Mouse (Mus musculus): ENCODE data around the gene Rnase13. TPM values are rescaled to one million over a fixed set of nuclear protein-coding genes. Genes with fewer than 3 reads are reported as not detected.

The Rnase13 gene
- not detected in 2 replicates for polyA plus RNA-seq (2014; fragmentation: Nextera tagmentation; extraction: Ambion mirVana)

DNA sequence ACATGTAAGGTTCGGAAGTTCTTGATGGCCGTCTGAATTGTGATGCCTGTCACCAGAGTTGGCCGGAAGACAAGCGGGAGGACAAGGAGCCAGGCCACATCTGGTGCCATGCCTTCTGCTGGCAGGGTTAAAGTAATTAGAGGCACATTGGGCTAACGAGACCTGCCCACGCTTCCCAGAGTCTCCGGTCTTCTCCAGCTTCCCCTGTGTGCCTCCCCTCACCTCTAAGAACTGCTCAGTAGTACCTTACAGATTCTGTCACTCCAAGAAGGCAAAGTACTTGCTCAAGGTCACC lies at the start of gene Rnase13:
Gene Rnase13, minus strand, starts transcription at position 203 of the 295 bp plus-strand sequence.
- no peaks in the 10 kb centered on the region for H3K9me3 ChIP-seq (replicated peaks; ENCODE audit: control insufficient read depth, low read length)
- DNase-seq (ENCODE audit: low spot score) (no peak), ATAC-seq (no peak)
- H3K9ac ChIP-seq (ENCODE audit: low read length): no peak within 1 kb of the TSS
- no peaks in the 10 kb centered on the region for H3K36me3 ChIP-seq (ENCODE audit: control insufficient read depth, insufficient read depth, low read length)
- no peaks in the 10 kb centered on the region for H3K4me1 ChIP-seq (ENCODE audit: control insufficient read depth, insufficient read depth, low read length)
- WGBS: 62% methylated on average over 7 of the region's 7 CpGs
- no peak within 1 kb of the TSS for H3K4me2 ChIP-seq (ENCODE audit: low read length)
- H3K27me3 ChIP-seq (replicated peaks; ENCODE audit: control insufficient read depth, insufficient read depth, low read length): no peaks in the 10 kb centered on the region
- no peak within 1 kb of the TSS for H3K4me3 ChIP-seq (ENCODE audit: low read depth, low read length)
- no peak within 1 kb of the TSS for H3K27ac ChIP-seq (ENCODE audit: low read depth, low read length)

DNA sequence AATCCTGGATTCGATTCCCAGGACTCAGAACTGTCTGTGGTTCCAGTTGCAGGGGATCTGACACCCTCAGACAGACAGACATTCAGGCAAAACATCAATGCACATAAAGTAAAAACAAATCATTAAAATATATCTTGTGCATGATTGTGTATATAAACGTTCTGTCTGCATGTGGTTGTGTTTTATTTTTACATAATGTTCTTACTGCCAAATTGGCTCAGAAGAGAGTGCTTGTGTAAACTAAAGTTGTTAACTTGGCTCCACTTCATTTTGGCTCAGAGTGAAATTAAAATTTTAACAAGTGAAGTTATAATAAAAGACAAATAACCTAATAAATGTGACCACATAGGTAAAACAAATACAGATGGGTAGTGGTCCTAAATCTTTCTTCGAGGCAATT lies 44.8 kb upstream of the Rnase13 start:
- no peaks in the 10 kb centered on the region for H3K4me1 ChIP-seq (ENCODE audit: control insufficient read depth, insufficient read depth, low read length)
- H3K4me2 ChIP-seq (ENCODE audit: low read length): no peak overlapping the region
- ATAC-seq (no peak), DNase-seq (ENCODE audit: low spot score) (peak; percentile 24)
- no peaks in the 10 kb centered on the region for H3K27me3 ChIP-seq (replicated peaks; ENCODE audit: control insufficient read depth, insufficient read depth, low read length)
- 81% methylated on average over 3 of the region's 3 CpGs for WGBS
- H3K9me3 ChIP-seq (replicated peaks; ENCODE audit: control insufficient read depth, low read length): no peaks in the 10 kb centered on the region
- H3K27ac ChIP-seq (ENCODE audit: low read depth, low read length): no peak overlapping the region
- H3K36me3 ChIP-seq (ENCODE audit: control insufficient read depth, insufficient read depth, low read length): no peaks in the 10 kb centered on the region
- H3K9ac ChIP-seq (ENCODE audit: low read length): no peak overlapping the region
- no peak overlapping the region for H3K4me3 ChIP-seq (ENCODE audit: low read depth, low read length)

GRCm38 (mm10) chr14:51960316-51960715 lies 37.7 kb upstream of the Rnase13 start:
- Histone ChIP-seq H3K36me3 (ENCODE audit: control insufficient read depth, insufficient read depth, low read length) (no peaks in the 10 kb centered on the region), H3K27ac (ENCODE audit: low read depth, low read length) (no peak overlapping the region), H3K4me2 (ENCODE audit: low read length) (no peak overlapping the region), H3K27me3 (replicated peaks; ENCODE audit: control insufficient read depth, insufficient read depth, low read length) (no peaks in the 10 kb centered on the region), H3K9me3 (replicated peaks; ENCODE audit: control insufficient read depth, low read length) (no peaks in the 10 kb centered on the region), H3K4me1 (ENCODE audit: control insufficient read depth, insufficient read depth, low read length) (no peaks in the 10 kb centered on the region), H3K4me3 (ENCODE audit: low read depth, low read length) (no peak overlapping the region), H3K9ac (ENCODE audit: low read length) (no peak overlapping the region)
- DNase-seq (ENCODE audit: low spot score) (no peak), ATAC-seq (no peak)
- WGBS: 89% methylated on average over 2 of the region's 2 CpGs

DNA sequence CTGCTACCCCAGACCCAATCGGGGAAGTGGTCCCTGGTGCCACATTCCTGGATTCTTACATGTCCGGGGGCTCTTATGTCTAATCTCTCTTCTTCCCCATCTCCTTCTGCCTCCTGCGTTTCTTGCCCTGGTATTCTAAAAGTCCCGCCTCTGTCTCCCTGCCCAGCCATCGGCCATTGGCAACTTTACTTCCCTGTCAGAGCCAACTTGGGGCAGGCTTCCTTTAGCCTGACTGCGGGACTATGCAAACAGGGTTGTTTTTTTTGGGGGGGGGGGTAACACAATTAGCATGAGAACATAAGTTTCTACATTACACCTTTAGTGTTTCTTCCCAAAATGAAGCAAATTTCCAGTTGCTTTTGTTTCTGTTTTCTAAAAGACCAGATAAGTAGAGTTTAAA lies 20.8 kb upstream of the Rnase13 start:
- H3K4me2 ChIP-seq (ENCODE audit: low read length): no peak overlapping the region
- H3K9me3 ChIP-seq (replicated peaks; ENCODE audit: control insufficient read depth, low read length): no peaks in the 10 kb centered on the region
- H3K27me3 ChIP-seq (replicated peaks; ENCODE audit: control insufficient read depth, insufficient read depth, low read length): no peaks in the 10 kb centered on the region
- no peak overlapping the region for H3K27ac ChIP-seq (ENCODE audit: low read depth, low read length)
- DNase-seq (ENCODE audit: low spot score): no peak
- H3K36me3 ChIP-seq (ENCODE audit: control insufficient read depth, insufficient read depth, low read length): no peaks in the 10 kb centered on the region
- H3K9ac ChIP-seq (ENCODE audit: low read length): no peak overlapping the region
- no peak for ATAC-seq
- H3K4me3 ChIP-seq (ENCODE audit: low read depth, low read length): no peak overlapping the region
- 85% methylated on average over 6 of the region's 6 CpGs for WGBS
- H3K4me1 ChIP-seq (ENCODE audit: control insufficient read depth, insufficient read depth, low read length): no peaks in the 10 kb centered on the region

DNA sequence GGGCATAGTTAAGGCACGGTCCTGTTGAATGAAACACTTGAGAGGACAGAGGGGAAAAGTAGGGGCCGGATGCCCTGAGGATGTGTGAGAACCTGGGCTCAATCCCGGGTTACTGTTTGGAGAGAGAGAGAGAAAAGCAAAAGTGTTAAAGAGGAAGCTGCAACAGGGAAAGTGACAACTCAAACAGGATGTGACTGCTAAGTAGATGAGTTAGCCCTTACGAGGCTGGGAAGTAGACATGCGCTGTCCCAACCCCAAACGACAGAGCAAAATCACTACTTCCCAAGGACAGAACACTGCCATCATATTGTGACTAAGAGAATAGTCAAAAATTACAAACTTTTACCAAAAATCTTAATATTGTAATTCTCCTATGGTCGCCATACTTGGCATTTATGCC lies 19.7 kb upstream of the Rnase13 start:
- no peak overlapping the region for H3K4me2 ChIP-seq (ENCODE audit: low read length)
- H3K36me3 ChIP-seq (ENCODE audit: control insufficient read depth, insufficient read depth, low read length): no peaks in the 10 kb centered on the region
- no peak overlapping the region for H3K27ac ChIP-seq (ENCODE audit: low read depth, low read length)
- H3K27me3 ChIP-seq (replicated peaks; ENCODE audit: control insufficient read depth, insufficient read depth, low read length): no peaks in the 10 kb centered on the region
- no peak for ATAC-seq
- WGBS: 78% methylated on average over 7 of the region's 7 CpGs
- no peaks in the 10 kb centered on the region for H3K9me3 ChIP-seq (replicated peaks; ENCODE audit: control insufficient read depth, low read length)
- H3K4me1 ChIP-seq (ENCODE audit: control insufficient read depth, insufficient read depth, low read length): no peaks in the 10 kb centered on the region
- no peak for DNase-seq (ENCODE audit: low spot score)
- no peak overlapping the region for H3K4me3 ChIP-seq (ENCODE audit: low read depth, low read length)
- H3K9ac ChIP-seq (ENCODE audit: low read length): no peak overlapping the region

GRCm38 (mm10) chr14:51941577-51941976 lies 19.0 kb upstream of the Rnase13 start:
- ATAC-seq (no peak), DNase-seq (ENCODE audit: low spot score) (no peak)
- no peak overlapping the region for H3K4me3 ChIP-seq (ENCODE audit: low read depth, low read length)
- no peaks in the 10 kb centered on the region for H3K4me1 ChIP-seq (ENCODE audit: control insufficient read depth, insufficient read depth, low read length)
- H3K27ac ChIP-seq (ENCODE audit: low read depth, low read length): no peak overlapping the region
- no peaks in the 10 kb centered on the region for H3K9me3 ChIP-seq (replicated peaks; ENCODE audit: control insufficient read depth, low read length)
- no peaks in the 10 kb centered on the region for H3K27me3 ChIP-seq (replicated peaks; ENCODE audit: control insufficient read depth, insufficient read depth, low read length)
- WGBS: 50% methylated on average over 9 of the region's 9 CpGs
- H3K4me2 ChIP-seq (ENCODE audit: low read length): no peak overlapping the region
- no peak overlapping the region for H3K9ac ChIP-seq (ENCODE audit: low read length)
- H3K36me3 ChIP-seq (ENCODE audit: control insufficient read depth, insufficient read depth, low read length): no peaks in the 10 kb centered on the region

- H3K36me3 ChIP-seq (ENCODE audit: control insufficient read depth, insufficient read depth, low read length): no peaks in the 10 kb centered on the region
- H3K9me3 ChIP-seq (replicated peaks; ENCODE audit: control insufficient read depth, low read length): no peaks in the 10 kb centered on the region
- H3K4me2 ChIP-seq (ENCODE audit: low read length): no peak overlapping the region
- no peak overlapping the region for H3K4me3 ChIP-seq (ENCODE audit: low read depth, low read length)
- no peak for ATAC-seq
- no peak overlapping the region for H3K27ac ChIP-seq (ENCODE audit: low read depth, low read length)
- H3K27me3 ChIP-seq (replicated peaks; ENCODE audit: control insufficient read depth, insufficient read depth, low read length): no peaks in the 10 kb centered on the region
- no peaks in the 10 kb centered on the region for H3K4me1 ChIP-seq (ENCODE audit: control insufficient read depth, insufficient read depth, low read length)
- 40% methylated on average over 8 of the region's 8 CpGs for WGBS
- no peak overlapping the region for H3K9ac ChIP-seq (ENCODE audit: low read length)
- no peak for DNase-seq (ENCODE audit: low spot score)
Observed at GRCm38 (mm10) chr14:51940944-51941560, 18.5 kb upstream of the Rnase13 start.

DNA sequence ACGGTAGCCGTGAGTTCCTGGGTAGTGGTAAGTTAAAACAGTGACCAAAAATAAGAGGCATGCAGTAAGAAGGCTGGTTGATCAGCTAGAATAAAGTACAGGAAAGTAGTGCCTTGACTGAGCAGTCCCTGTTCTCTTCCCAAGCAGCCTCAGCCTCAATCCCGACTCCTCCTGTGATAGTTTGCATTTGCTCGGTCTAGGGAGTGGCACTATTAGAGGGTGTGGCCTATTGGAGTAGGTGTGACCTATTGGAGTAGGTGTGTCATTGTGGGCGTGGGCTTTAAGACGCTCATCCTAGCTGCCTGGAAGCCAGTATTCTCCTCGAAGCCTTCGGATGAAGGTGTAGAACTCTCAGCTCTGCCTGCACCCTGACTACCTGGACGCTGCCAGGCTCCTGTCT lies 16.4 kb upstream of the Rnase13 start:
- no peaks in the 10 kb centered on the region for H3K27me3 ChIP-seq (replicated peaks; ENCODE audit: control insufficient read depth, insufficient read depth, low read length)
- H3K9me3 ChIP-seq (replicated peaks; ENCODE audit: control insufficient read depth, low read length): no peaks in the 10 kb centered on the region
- no peak overlapping the region for H3K4me2 ChIP-seq (ENCODE audit: low read length)
- DNase-seq (ENCODE audit: low spot score) (no peak), ATAC-seq (no peak)
- H3K4me3 ChIP-seq (ENCODE audit: low read depth, low read length): no peak overlapping the region
- no peak overlapping the region for H3K27ac ChIP-seq (ENCODE audit: low read depth, low read length)
- 85% methylated on average over 9 of the region's 9 CpGs for WGBS
- no peak overlapping the region for H3K9ac ChIP-seq (ENCODE audit: low read length)
- no peaks in the 10 kb centered on the region for H3K4me1 ChIP-seq (ENCODE audit: control insufficient read depth, insufficient read depth, low read length)
- H3K36me3 ChIP-seq (ENCODE audit: control insufficient read depth, insufficient read depth, low read length): no peaks in the 10 kb centered on the region

DNA sequence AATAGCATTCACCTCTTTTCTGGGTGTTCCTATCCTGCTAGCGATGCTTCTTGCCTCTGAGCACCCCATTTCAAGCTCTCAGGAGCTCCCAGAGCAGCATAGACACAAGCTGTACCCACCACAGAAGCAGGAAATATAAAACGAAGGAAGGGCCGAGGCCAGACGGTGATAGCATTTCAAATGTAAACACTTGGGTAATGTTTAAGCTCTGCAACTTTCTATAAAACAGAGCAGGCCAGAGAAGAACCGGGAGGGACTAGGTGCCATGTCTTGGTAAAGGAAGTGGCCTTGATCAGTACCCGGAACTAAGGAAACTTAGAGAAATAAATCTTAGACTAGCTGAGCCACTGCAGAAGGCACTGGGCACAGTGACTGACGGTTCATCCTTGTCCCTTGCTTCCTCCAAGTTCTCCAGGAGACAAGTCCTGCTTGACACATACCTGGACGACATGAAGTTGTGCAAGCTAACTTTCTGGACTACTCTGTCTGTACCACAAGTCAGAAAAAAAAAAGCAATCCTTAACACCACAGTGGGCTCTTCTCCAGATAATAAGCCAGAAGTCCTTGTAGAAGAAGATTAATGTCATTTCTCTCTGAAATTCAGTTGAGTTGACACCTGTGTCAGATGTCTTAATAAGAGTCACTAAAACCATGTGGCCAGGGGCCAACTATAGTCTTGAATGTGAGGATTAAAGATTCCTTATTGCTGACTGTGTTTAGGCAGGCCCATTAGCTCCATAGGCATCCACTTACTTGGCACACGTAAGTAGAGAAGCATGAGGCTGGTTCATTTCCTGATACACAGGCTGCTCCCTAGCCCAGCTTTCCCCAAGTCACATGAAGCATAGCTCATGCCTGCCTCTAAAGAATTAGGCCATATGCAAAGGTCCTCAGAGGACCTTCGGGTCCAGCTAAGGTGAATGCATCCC lies 9.8 kb upstream of the Rnase13 start:
- H3K4me1 ChIP-seq (ENCODE audit: control insufficient read depth, insufficient read depth, low read length): no peaks in the 10 kb centered on the region
- H3K4me2 ChIP-seq (ENCODE audit: low read length): no peak overlapping the region
- ATAC-seq (no peak), DNase-seq (ENCODE audit: low spot score) (no peak)
- H3K27me3 ChIP-seq (replicated peaks; ENCODE audit: control insufficient read depth, insufficient read depth, low read length): no peaks in the 10 kb centered on the region
- 84% methylated on average over 10 of the region's 10 CpGs for WGBS
- H3K4me3 ChIP-seq (ENCODE audit: low read depth, low read length): no peak overlapping the region
- no peaks in the 10 kb centered on the region for H3K9me3 ChIP-seq (replicated peaks; ENCODE audit: control insufficient read depth, low read length)
- H3K27ac ChIP-seq (ENCODE audit: low read depth, low read length): no peak overlapping the region
- H3K9ac ChIP-seq (ENCODE audit: low read length): no peak overlapping the region
- no peaks in the 10 kb centered on the region for H3K36me3 ChIP-seq (ENCODE audit: control insufficient read depth, insufficient read depth, low read length)
